Mouse (Mus musculus): Measurements from ENCODE around the gene Echdc3. TPM values are rescaled to one million over a fixed set of nuclear protein-coding genes. Genes with fewer than 3 reads are reported as not detected.

Echdc3 gene
- total and polyA plus RNA-seq, 2 experiments from 2014 or later: 16.9 to 17.3 TPM

- Histone ChIP-seq H3K27ac (ENCODE audit: low read depth) (no peak overlapping the region), H3K36me3 (replicated peaks; ENCODE audit: control insufficient read depth, insufficient read depth, low read length) (no peaks in the 10 kb centered on the region), H3K4me2 (ENCODE audit: low read depth, low read length) (no peak overlapping the region), H3K4me1 (ENCODE audit: control insufficient read depth, insufficient read depth) (peaks cover 9% of the 10 kb centered on the region), H3K4me3 (ENCODE audit: low read depth, low read length) (no peak overlapping the region), H3K27me3 (ENCODE audit: control insufficient read depth, insufficient read depth, low read length) (no peaks in the 10 kb centered on the region), H3K9ac (replicated peaks; ENCODE audit: low read depth, low read length) (no peak overlapping the region), H3K9me3 (replicated peaks; ENCODE audit: control insufficient read depth, low read length) (no peaks in the 10 kb centered on the region)
- TF ChIP-seq CTCF (IDR thresholded peaks at IDR 0.05; ENCODE audit: low read depth): no peak
- 39% methylated on average over 2 of the region's 2 CpGs for WGBS
- DNase-seq (ENCODE audit: low spot score) (no peak), ATAC-seq (ENCODE audit: insufficient read depth, low read depth) (no peak)
Measured at GRCm38 (mm10) chr2:6159735-6160134, 53.1 kb downstream of the Echdc3 start.

GRCm38 (mm10) chr2:6159219-6159618 lies 53.6 kb downstream of the Echdc3 start:
- no peaks in the 10 kb centered on the region for H3K9me3 ChIP-seq (replicated peaks; ENCODE audit: control insufficient read depth, low read length)
- H3K36me3 ChIP-seq (replicated peaks; ENCODE audit: control insufficient read depth, insufficient read depth, low read length): no peaks in the 10 kb centered on the region
- no peak overlapping the region for H3K4me3 ChIP-seq (ENCODE audit: low read depth, low read length)
- WGBS: 83% methylated on average over 9 of the region's 9 CpGs
- DNase-seq (ENCODE audit: low spot score): no peak
- H3K4me1 ChIP-seq (ENCODE audit: control insufficient read depth, insufficient read depth): peaks cover 9% of the 10 kb centered on the region; the same call in 1 of the 2 replicates
- ATAC-seq (ENCODE audit: insufficient read depth, low read depth): no peak; the same call in 1 of the 2 replicates
- H3K27me3 ChIP-seq (ENCODE audit: control insufficient read depth, insufficient read depth, low read length): no peaks in the 10 kb centered on the region
- H3K4me2 ChIP-seq (ENCODE audit: low read depth, low read length): no peak overlapping the region
- H3K9ac ChIP-seq (replicated peaks; ENCODE audit: low read depth, low read length): no peak overlapping the region
- TF ChIP-seq CTCF (IDR thresholded peaks at IDR 0.05; ENCODE audit: low read depth): no peak
- TF ChIP-seq EP300 (IDR thresholded peaks at IDR 0.05; ENCODE audit: low read depth): no peak
- H3K27ac ChIP-seq (ENCODE audit: low read depth): no peak overlapping the region

GRCm38 (mm10) chr2:6157635-6158034 lies 55.2 kb downstream of the Echdc3 start:
- no peak for ATAC-seq (ENCODE audit: insufficient read depth, low read depth)
- no peak for DNase-seq (ENCODE audit: low spot score)
- no peak overlapping the region for H3K4me2 ChIP-seq (ENCODE audit: low read depth, low read length)
- no peaks in the 10 kb centered on the region for H3K9me3 ChIP-seq (replicated peaks; ENCODE audit: control insufficient read depth, low read length)
- H3K4me1 ChIP-seq (ENCODE audit: control insufficient read depth, insufficient read depth): peaks cover 9% of the 10 kb centered on the region; the same call in 1 of the 2 replicates
- H3K27me3 ChIP-seq (ENCODE audit: control insufficient read depth, insufficient read depth, low read length): no peaks in the 10 kb centered on the region
- no peaks in the 10 kb centered on the region for H3K36me3 ChIP-seq (replicated peaks; ENCODE audit: control insufficient read depth, insufficient read depth, low read length)
- H3K4me3 ChIP-seq (ENCODE audit: low read depth, low read length): no peak overlapping the region
- WGBS: 87% methylated on average over 7 of the region's 7 CpGs
- no peak overlapping the region for H3K9ac ChIP-seq (replicated peaks; ENCODE audit: low read depth, low read length)
- H3K27ac ChIP-seq (ENCODE audit: low read depth): no peak overlapping the region
- TF ChIP-seq CTCF (IDR thresholded peaks at IDR 0.05; ENCODE audit: low read depth) (no peak), EP300 (IDR thresholded peaks at IDR 0.05; ENCODE audit: low read depth) (no peak)

GRCm38 (mm10) chr2:6157208-6157607 lies 55.6 kb downstream of the Echdc3 start:
- ATAC-seq (ENCODE audit: insufficient read depth, low read depth): no peak
- Histone ChIP-seq H3K9ac (replicated peaks; ENCODE audit: low read depth, low read length) (no peak overlapping the region), H3K27me3 (ENCODE audit: control insufficient read depth, insufficient read depth, low read length) (no peaks in the 10 kb centered on the region), H3K36me3 (replicated peaks; ENCODE audit: control insufficient read depth, insufficient read depth, low read length) (no peaks in the 10 kb centered on the region), H3K27ac (ENCODE audit: low read depth) (no peak overlapping the region), H3K4me2 (ENCODE audit: low read depth, low read length) (no peak overlapping the region), H3K9me3 (replicated peaks; ENCODE audit: control insufficient read depth, low read length) (no peaks in the 10 kb centered on the region), H3K4me3 (ENCODE audit: low read depth, low read length) (no peak overlapping the region), H3K4me1 (ENCODE audit: control insufficient read depth, insufficient read depth) (peaks cover 9% of the 10 kb centered on the region; the same call in 1 of the 2 replicates)
- WGBS: 82% methylated on average over 4 of the region's 4 CpGs
- DNase-seq (ENCODE audit: low spot score): no peak
- TF ChIP-seq CTCF (IDR thresholded peaks at IDR 0.05; ENCODE audit: low read depth) (no peak), EP300 (IDR thresholded peaks at IDR 0.05; ENCODE audit: low read depth) (no peak)

- no peak overlapping the region for H3K9ac ChIP-seq (replicated peaks; ENCODE audit: low read depth, low read length)
- TF ChIP-seq EP300 (IDR thresholded peaks at IDR 0.05; ENCODE audit: low read depth) (no peak), CTCF (IDR thresholded peaks at IDR 0.05; ENCODE audit: low read depth) (no peak)
- no peaks in the 10 kb centered on the region for H3K9me3 ChIP-seq (replicated peaks; ENCODE audit: control insufficient read depth, low read length)
- no peak overlapping the region for H3K4me3 ChIP-seq (ENCODE audit: low read depth, low read length)
- H3K4me1 ChIP-seq (ENCODE audit: control insufficient read depth, insufficient read depth): no peaks in the 10 kb centered on the region
- 91% methylated on average over 5 of the region's 5 CpGs for WGBS
- no peak overlapping the region for H3K4me2 ChIP-seq (ENCODE audit: low read depth, low read length)
- H3K27ac ChIP-seq (ENCODE audit: low read depth): no peak overlapping the region
- H3K27me3 ChIP-seq (ENCODE audit: control insufficient read depth, insufficient read depth, low read length): no peaks in the 10 kb centered on the region
- DNase-seq (ENCODE audit: low spot score): no peak
- H3K36me3 ChIP-seq (replicated peaks; ENCODE audit: control insufficient read depth, insufficient read depth, low read length): no peaks in the 10 kb centered on the region
- no peak for ATAC-seq (ENCODE audit: insufficient read depth, low read depth)
Measured at GRCm38 (mm10) chr2:6149801-6150200, 63.0 kb downstream of the Echdc3 start.

- WGBS: 63% methylated on average over 7 of the region's 7 CpGs
- no peak for ATAC-seq (ENCODE audit: insufficient read depth, low read depth)
Measured at GRCm38 (mm10) chr2:6146901-6147300, 65.9 kb downstream of the Echdc3 start.

More at GRCm38 (mm10) chr2:6146901-6147300, 65.9 kb downstream of the Echdc3 start:
- Histone ChIP-seq H3K4me1 (ENCODE audit: control insufficient read depth, insufficient read depth) (no peaks in the 10 kb centered on the region), H3K27ac (ENCODE audit: low read depth) (no peak overlapping the region), H3K4me2 (ENCODE audit: low read depth, low read length) (no peak overlapping the region), H3K9me3 (replicated peaks; ENCODE audit: control insufficient read depth, low read length) (no peaks in the 10 kb centered on the region), H3K36me3 (replicated peaks; ENCODE audit: control insufficient read depth, insufficient read depth, low read length) (no peaks in the 10 kb centered on the region), H3K4me3 (ENCODE audit: low read depth, low read length) (no peak overlapping the region), H3K27me3 (ENCODE audit: control insufficient read depth, insufficient read depth, low read length) (no peaks in the 10 kb centered on the region), H3K9ac (replicated peaks; ENCODE audit: low read depth, low read length) (no peak overlapping the region)
- TF ChIP-seq CTCF (IDR thresholded peaks at IDR 0.05; ENCODE audit: low read depth) (no peak), EP300 (IDR thresholded peaks at IDR 0.05; ENCODE audit: low read depth) (no peak)
- no peak for DNase-seq (ENCODE audit: low spot score)

Data from heart, postnatal 0 days (tissue).